Mouse (Mus musculus): ENCODE data around the gene Vpreb3. TPM values are rescaled to one million over a fixed set of nuclear protein-coding genes. Genes with fewer than 3 reads are reported as not detected.

Gene Vpreb3
- total and polyA plus RNA-seq, 2 experiments from 2014 or later: 0.22 to 1.3 TPM

- no peak for ATAC-seq (ENCODE audit: insufficient read depth, low read depth)
- peak overlapping the region; percentile 59 for H3K4me2 ChIP-seq (ENCODE audit: low read depth, low read length)
- no peak for DNase-seq (ENCODE audit: low spot score)
Observed at GRCm38 (mm10) chr10:75937851-75938643, 4.8 kb upstream of the Vpreb3 start.

GRCm38 (mm10) chr10:75939481-75940234, 3.2 kb upstream of the Vpreb3 start:
- Histone ChIP-seq H3K27me3 (ENCODE audit: control insufficient read depth, insufficient read depth, low read length) (no peaks in the 10 kb centered on the region), H3K27ac (ENCODE audit: low read depth) (no peak overlapping the region), H3K4me3 (ENCODE audit: low read depth, low read length) (no peak overlapping the region), H3K4me1 (ENCODE audit: control insufficient read depth, insufficient read depth) (peaks cover 15% of the 10 kb centered on the region; the same call in 1 of the 2 replicates), H3K9me3 (replicated peaks; ENCODE audit: control insufficient read depth, low read length) (no peaks in the 10 kb centered on the region), H3K4me2 (ENCODE audit: low read depth, low read length) (no peak overlapping the region), H3K36me3 (replicated peaks; ENCODE audit: control insufficient read depth, insufficient read depth, low read length) (no peaks in the 10 kb centered on the region), H3K9ac (replicated peaks; ENCODE audit: low read depth, low read length) (no peak overlapping the region)
- WGBS: 54% methylated on average over 9 of the region's 9 CpGs
- DNase-seq (ENCODE audit: low spot score) (no peak), ATAC-seq (ENCODE audit: insufficient read depth, low read depth) (no peak)
- TF ChIP-seq CTCF (IDR thresholded peaks at IDR 0.05; ENCODE audit: low read depth): no peak
- TF ChIP-seq EP300 (IDR thresholded peaks at IDR 0.05; ENCODE audit: low read depth): no peak

More at GRCm38 (mm10) chr10:75937851-75938643, 4.8 kb upstream of the Vpreb3 start:
- Histone ChIP-seq H3K9me3 (replicated peaks; ENCODE audit: control insufficient read depth, low read length) (no peaks in the 10 kb centered on the region), H3K9ac (replicated peaks; ENCODE audit: low read depth, low read length) (no peak overlapping the region), H3K4me3 (ENCODE audit: low read depth, low read length) (peak overlapping the region; percentile 70), H3K36me3 (replicated peaks; ENCODE audit: control insufficient read depth, insufficient read depth, low read length) (no peaks in the 10 kb centered on the region), H3K27ac (ENCODE audit: low read depth) (0 out of 2 replicates have a peak overlapping the region, but pooled peaks have one; percentile 16), H3K4me1 (ENCODE audit: control insufficient read depth, insufficient read depth) (peaks cover 5% of the 10 kb centered on the region; the same call in 1 of the 2 replicates), H3K27me3 (ENCODE audit: control insufficient read depth, insufficient read depth, low read length) (no peaks in the 10 kb centered on the region)
- 42% methylated on average over 10 of the region's 10 CpGs for WGBS
- no peak for TF ChIP-seq CTCF (IDR thresholded peaks at IDR 0.05; ENCODE audit: low read depth)
- no peak for TF ChIP-seq EP300 (IDR thresholded peaks at IDR 0.05; ENCODE audit: low read depth)

GRCm38 (mm10) chr10:75940520-75940919, 2.3 kb upstream of the Vpreb3 start, which contains the start of gene Gm867:
Gene Gm867, minus strand, starts transcription at chr10:75940672.
- TF ChIP-seq CTCF (IDR thresholded peaks at IDR 0.05; ENCODE audit: low read depth) (no peak), EP300 (IDR thresholded peaks at IDR 0.05; ENCODE audit: low read depth) (no peak)
- Histone ChIP-seq H3K4me2 (ENCODE audit: low read depth, low read length) (no peak within 1 kb of the TSS), H3K4me1 (ENCODE audit: control insufficient read depth, insufficient read depth) (peaks cover 15% of the 10 kb centered on the region; the same call in 1 of the 2 replicates), H3K9ac (replicated peaks; ENCODE audit: low read depth, low read length) (no peak within 1 kb of the TSS), H3K36me3 (replicated peaks; ENCODE audit: control insufficient read depth, insufficient read depth, low read length) (no peaks in the 10 kb centered on the region), H3K4me3 (ENCODE audit: low read depth, low read length) (no peak within 1 kb of the TSS), H3K27me3 (ENCODE audit: control insufficient read depth, insufficient read depth, low read length) (no peaks in the 10 kb centered on the region), H3K9me3 (replicated peaks; ENCODE audit: control insufficient read depth, low read length) (no peaks in the 10 kb centered on the region), H3K27ac (ENCODE audit: low read depth) (no peak within 1 kb of the TSS)
- ATAC-seq (ENCODE audit: insufficient read depth, low read depth) (no peak), DNase-seq (ENCODE audit: low spot score) (no peak)
- 84% methylated on average over 5 of the region's 5 CpGs for WGBS

- TF ChIP-seq CTCF (IDR thresholded peaks at IDR 0.05; ENCODE audit: low read depth): no peak
- TF ChIP-seq EP300 (IDR thresholded peaks at IDR 0.05; ENCODE audit: low read depth): no peak
- no peak overlapping the region for H3K4me3 ChIP-seq (ENCODE audit: low read depth, low read length)
- no peak overlapping the region for H3K9ac ChIP-seq (replicated peaks; ENCODE audit: low read depth, low read length)
- WGBS: 71% methylated on average over 9 of the region's 9 CpGs
- H3K4me2 ChIP-seq (ENCODE audit: low read depth, low read length): no peak overlapping the region
- DNase-seq (ENCODE audit: low spot score) (no peak), ATAC-seq (ENCODE audit: insufficient read depth, low read depth) (no peak)
- no peaks in the 10 kb centered on the region for H3K36me3 ChIP-seq (replicated peaks; ENCODE audit: control insufficient read depth, insufficient read depth, low read length)
- no peak overlapping the region for H3K27ac ChIP-seq (ENCODE audit: low read depth)
- H3K9me3 ChIP-seq (replicated peaks; ENCODE audit: control insufficient read depth, low read length): no peaks in the 10 kb centered on the region
- H3K27me3 ChIP-seq (ENCODE audit: control insufficient read depth, insufficient read depth, low read length): no peaks in the 10 kb centered on the region
- H3K4me1 ChIP-seq (ENCODE audit: control insufficient read depth, insufficient read depth): peaks cover 15% of the 10 kb centered on the region; the same call in 1 of the 2 replicates
Observed at GRCm38 (mm10) chr10:75941042-75941824, 1.6 kb upstream of the Vpreb3 start.

Measured in heart, postnatal 0 days (tissue).